Mouse (Mus musculus) lung, embryonic 14.5 days (tissue): Measurements from ENCODE around the gene Lef1. TPM values are rescaled to one million over a fixed set of nuclear protein-coding genes. Genes with fewer than 3 reads are reported as not detected.

Experiments
- ATAC-seq: fragments of 200-750 bp; cut with Nextera tagmentation; 2 replicates; pipeline ENCODE4 v1.8.0; 2017; ENCODE audit warnings: mild to moderate bottlenecking, moderate TSS enrichment, moderate library complexity; ENCODE audit not compliant: insufficient read depth
- DNase-seq: peaks from one replicate; pipeline ENCODE4 v3.0.0-alpha.2; 2015
- H3K27ac ChIP-seq: fragments of 300-500 bp; sonication (generic); 2 replicates; pipeline ENCODE4 v1.5.1; 2014; ENCODE audit warnings: low read depth, mild to moderate bottlenecking, moderate library complexity
- H3K27me3 ChIP-seq: fragments of 300-500 bp; sonication (generic); 2 replicates; pipeline ENCODE4 v1.6.1; 2014; ENCODE audit warnings: low read length, control low read depth; ENCODE audit not compliant: insufficient read depth
- H3K36me3 ChIP-seq: fragments of 300-500 bp; sonication (generic); 2 replicates; pipeline ENCODE4 v1.6.1; 2014; ENCODE audit warnings: control low read depth; ENCODE audit not compliant: insufficient read depth
- H3K4me1 ChIP-seq: fragments of 300-500 bp; sonication (generic); 2 replicates; pipeline ENCODE4 v1.6.1; 2014; ENCODE audit warnings: antibody characterized with exemption, control low read depth; ENCODE audit not compliant: insufficient read depth
- H3K4me2 ChIP-seq: fragments of 300-500 bp; sonication (generic); 2 replicates; pipeline ENCODE4 v1.6.1; 2014; ENCODE audit warnings: mild to moderate bottlenecking
- H3K4me3 ChIP-seq: fragments of 300-500 bp; sonication (generic); 2 replicates; pipeline ENCODE4 v1.5.1; 2014; ENCODE audit warnings: low read depth, low read length
- H3K9ac ChIP-seq: fragments of 300-500 bp; sonication (generic); 2 replicates; pipeline ENCODE4 v1.6.1; 2014
- H3K9me3 ChIP-seq: fragments of 300-500 bp; sonication (generic); 2 replicates; pipeline ENCODE4 v1.6.1; 2016; ENCODE audit warnings: low read depth, low read length, control low read depth
- CTCF ChIP-seq: IDR thresholded peaks from 2 replicates; pipeline ENCODE4 v1.5.1; 2016; ENCODE audit warnings: antibody characterized with exemption, low read depth
- WGBS: fragments of 180-500 bp; shearing (Covaris S2); extraction: QIAGEN DNeasy Blood & Tissue Kit; methylation state at CpG from one replicate; pipeline ENCODE4 v1.1.7; 2014; 5-methylcytosine and 5-hydroxymethylcytosine counted together
- polyA plus RNA-seq: library from polyadenylated mRNA; unstranded; fragments of >200 nt; fragmentation: Nextera tagmentation; extraction: Ambion mirVana; gene quantifications from 2 replicates; pipeline ENCODE4 v1.2.1, GENCODE M21; 2014

Gene Lef1
- polyA plus RNA-seq, 1 experiment from 2014 or later: 32.7 TPM

DNA sequence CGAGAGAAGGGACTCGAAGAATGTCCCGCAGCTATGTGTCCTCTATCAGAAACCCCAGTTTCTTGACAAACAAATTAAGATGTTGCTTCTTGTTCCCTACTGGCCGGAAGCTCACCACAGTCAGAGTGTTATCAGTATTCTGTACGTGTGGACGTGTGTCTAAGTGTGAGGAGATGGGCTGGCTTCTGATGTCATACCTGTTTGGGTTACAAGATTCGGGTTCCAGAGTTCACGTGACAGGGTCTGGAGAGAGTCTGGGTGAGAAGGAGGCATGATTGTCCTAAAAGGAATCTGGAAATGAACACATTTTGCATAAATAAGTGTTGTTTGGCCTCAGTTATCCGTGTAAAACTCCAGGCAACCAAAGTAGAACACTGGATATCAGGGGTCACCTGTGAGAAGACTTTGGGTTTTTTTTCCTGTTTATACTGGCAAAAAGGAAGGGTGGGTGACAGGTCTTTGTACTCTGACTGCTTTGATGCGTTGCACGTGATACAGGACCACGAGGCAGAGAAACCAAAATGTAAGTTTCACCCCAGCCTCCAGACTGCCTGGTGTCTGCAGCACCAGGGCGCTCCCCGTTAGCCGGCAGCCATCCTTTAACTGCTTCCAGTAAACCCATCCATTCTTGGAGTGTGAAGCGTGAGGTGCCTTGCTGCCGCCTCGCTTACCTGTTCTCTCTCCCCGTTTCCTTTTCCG is 89.5 kb downstream of the Lef1 start:
- H3K4me3 ChIP-seq: no peak overlapping the region
- DNase-seq (no peak), ATAC-seq (no peak)
- no peak overlapping the region for H3K4me2 ChIP-seq
- no peaks in the 10 kb centered on the region for H3K4me1 ChIP-seq
- WGBS: 68% methylated on average over 20 of the region's 20 CpGs
- 0 out of 2 replicates have a peak, but pooled peaks cover 3% of the 10 kb centered on the region for H3K36me3 ChIP-seq
- H3K27me3 ChIP-seq: no peaks in the 10 kb centered on the region
- no peaks in the 10 kb centered on the region for H3K9me3 ChIP-seq
- TF ChIP-seq CTCF: no peak
- H3K27ac ChIP-seq: no peak overlapping the region
- no peak overlapping the region for H3K9ac ChIP-seq

DNA sequence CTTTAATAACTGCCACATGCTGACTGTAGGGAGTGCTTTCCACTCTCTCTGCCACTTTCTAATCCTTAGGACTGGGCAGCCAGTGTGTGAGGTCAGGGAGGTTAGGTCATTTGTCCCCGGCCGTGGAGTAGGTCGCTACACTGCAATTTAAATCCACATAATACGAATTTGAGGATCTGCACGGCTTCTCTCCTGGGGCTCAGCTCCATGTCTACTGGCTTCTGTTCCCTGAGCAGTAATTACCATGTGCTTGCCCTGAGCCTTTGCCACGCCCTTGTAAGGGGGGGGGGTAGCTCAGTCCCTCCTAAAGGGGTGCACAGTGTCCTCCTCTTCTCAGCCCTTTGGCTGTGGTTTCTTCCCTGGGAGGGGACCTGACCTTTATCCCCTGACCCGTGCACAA is 92.0 kb downstream of the Lef1 start:
- no peak overlapping the region for H3K27ac ChIP-seq
- H3K4me2 ChIP-seq: no peak overlapping the region
- no peak overlapping the region for H3K4me3 ChIP-seq
- DNase-seq: no peak
- no peaks in the 10 kb centered on the region for H3K27me3 ChIP-seq
- no peaks in the 10 kb centered on the region for H3K4me1 ChIP-seq
- H3K36me3 ChIP-seq: 0 out of 2 replicates have a peak, but pooled peaks cover 9% of the 10 kb centered on the region
- no peaks in the 10 kb centered on the region for H3K9me3 ChIP-seq
- no peak overlapping the region for H3K9ac ChIP-seq
- WGBS: 64% methylated on average over 7 of the region's 7 CpGs
- no peak for TF ChIP-seq CTCF
- no peak for ATAC-seq

DNA sequence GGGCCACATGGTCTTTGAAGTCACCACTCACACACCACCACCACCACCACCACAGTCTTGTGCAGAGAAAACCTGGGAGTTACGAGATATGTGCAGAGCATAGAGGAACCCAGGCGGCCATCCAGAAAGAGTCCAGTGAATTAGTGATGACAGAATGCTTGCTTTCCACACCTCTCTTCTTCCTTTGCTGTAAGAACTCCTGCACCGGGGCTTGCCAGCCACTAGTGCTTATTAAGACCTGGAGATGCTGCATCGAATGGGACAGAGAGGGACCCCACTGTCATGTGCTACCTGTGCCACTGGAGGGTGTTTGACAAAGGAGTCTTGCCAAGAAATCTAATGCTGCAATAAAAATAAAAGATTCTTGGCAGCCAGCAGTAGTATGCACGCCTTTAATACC is 97.6 kb downstream of the Lef1 start:
- H3K27ac ChIP-seq: no peak overlapping the region
- no peak overlapping the region for H3K9ac ChIP-seq
- no peaks in the 10 kb centered on the region for H3K9me3 ChIP-seq
- H3K36me3 ChIP-seq: 0 out of 2 replicates have a peak, but pooled peaks cover 9% of the 10 kb centered on the region
- ATAC-seq (peak; percentile 31; the same call in 1 of the 2 replicates), DNase-seq (no peak)
- H3K4me3 ChIP-seq: no peak overlapping the region
- no peaks in the 10 kb centered on the region for H3K27me3 ChIP-seq
- WGBS: 78% methylated on average over 5 of the region's 5 CpGs
- no peak overlapping the region for H3K4me2 ChIP-seq
- TF ChIP-seq CTCF: no peak
- no peaks in the 10 kb centered on the region for H3K4me1 ChIP-seq

DNA sequence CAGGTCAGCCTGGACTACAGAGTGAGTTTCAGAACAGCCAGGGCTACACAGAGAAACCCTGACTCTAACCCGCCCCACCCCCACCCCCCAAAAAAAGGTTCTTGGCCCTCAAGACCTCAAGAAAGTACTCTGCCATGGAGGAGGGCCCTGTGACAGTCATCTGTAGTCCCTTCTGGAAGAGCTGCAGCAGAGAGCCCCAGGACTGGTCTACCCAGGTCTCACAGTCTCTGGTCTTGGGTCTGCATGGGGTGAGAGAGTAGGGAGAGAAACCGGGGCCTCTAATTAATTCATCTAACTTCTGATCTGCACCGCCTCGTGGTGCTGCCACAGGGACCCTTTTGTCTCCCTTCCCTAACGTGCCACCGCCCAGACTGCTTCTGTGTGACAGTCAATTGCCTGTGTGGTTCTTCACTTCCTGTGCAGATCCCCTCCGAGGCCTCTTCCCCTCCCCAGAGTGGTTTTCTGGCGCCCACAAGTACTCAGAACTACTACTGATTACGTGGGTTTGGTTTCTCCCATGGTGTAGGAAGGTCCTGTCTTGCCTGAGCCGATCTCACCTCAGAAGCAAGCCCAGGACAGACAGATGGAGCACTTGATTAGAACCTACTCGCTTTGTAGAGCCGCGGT is 98.1 kb downstream of the Lef1 start:
- ATAC-seq: no peak

DNA sequence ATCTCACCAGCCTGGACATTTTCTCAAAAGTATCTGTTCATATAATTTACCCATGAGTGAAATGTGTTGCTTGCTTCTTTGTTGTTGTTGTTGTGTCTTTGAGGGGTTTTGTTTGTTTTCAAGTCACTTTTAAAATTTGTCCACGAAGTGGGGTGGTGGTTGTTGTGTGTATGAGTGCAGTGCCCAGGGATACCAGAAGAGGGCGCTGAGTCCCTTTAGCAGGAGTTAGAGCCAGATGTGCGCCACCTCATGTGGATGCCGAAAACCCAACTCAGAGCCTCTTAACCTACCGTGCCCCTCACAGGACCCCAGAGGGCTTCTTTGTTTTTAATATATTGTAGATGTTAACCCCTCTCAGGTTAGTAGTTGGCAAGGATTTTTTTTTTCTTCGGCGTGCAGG is 101.9 kb downstream of the Lef1 start:
- Histone ChIP-seq H3K4me2 (no peak overlapping the region), H3K9ac (no peak overlapping the region), H3K27me3 (no peaks in the 10 kb centered on the region), H3K36me3 (0 out of 2 replicates have a peak, but pooled peaks cover 4% of the 10 kb centered on the region), H3K9me3 (no peaks in the 10 kb centered on the region), H3K27ac (no peak overlapping the region), H3K4me3 (no peak overlapping the region), H3K4me1 (no peaks in the 10 kb centered on the region)
- ATAC-seq: no peak
- WGBS: 85% methylated on average over 7 of the region's 7 CpGs
- no peak for DNase-seq
- peak; percentile 49 for TF ChIP-seq CTCF

More for the DNA sequence above, 98.1 kb downstream of the Lef1 start:
- no peaks in the 10 kb centered on the region for H3K27me3 ChIP-seq
- H3K36me3 ChIP-seq: 0 out of 2 replicates have a peak, but pooled peaks cover 9% of the 10 kb centered on the region
- no peak overlapping the region for H3K27ac ChIP-seq
- 78% methylated on average over 13 of the region's 13 CpGs for WGBS
- H3K9ac ChIP-seq: no peak overlapping the region
- TF ChIP-seq CTCF: no peak
- no peaks in the 10 kb centered on the region for H3K4me1 ChIP-seq
- no peaks in the 10 kb centered on the region for H3K9me3 ChIP-seq
- H3K4me2 ChIP-seq: no peak overlapping the region
- DNase-seq: no peak
- no peak overlapping the region for H3K4me3 ChIP-seq

DNA sequence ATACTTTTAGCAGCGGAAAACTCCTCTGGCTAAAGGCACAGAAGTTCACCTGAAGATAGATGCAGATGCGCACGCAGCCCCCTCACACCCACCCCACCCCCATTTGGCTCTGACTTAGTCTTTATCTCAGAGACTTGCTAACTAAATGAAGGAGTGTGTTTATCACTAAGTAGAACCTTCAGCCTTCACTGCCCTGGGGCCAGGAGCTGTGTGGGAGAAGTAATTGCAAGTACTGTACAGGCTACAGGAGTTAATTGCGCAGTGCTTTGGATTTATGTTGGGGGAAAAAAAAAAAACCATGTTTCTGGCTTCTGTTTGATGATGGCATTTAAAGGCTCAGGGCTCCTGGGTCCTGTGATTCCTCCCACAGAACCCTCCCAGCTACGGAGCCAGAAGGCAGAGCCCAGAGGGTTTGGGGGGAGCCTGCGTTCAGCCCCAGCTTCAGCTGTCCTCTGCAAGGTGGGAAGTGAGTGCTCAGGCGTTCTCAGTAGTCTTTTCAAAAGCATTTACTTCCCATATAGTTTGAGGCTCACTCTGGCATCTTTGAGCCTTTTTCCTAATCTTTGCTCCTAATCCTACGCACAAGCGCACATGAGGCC is 103.9 kb downstream of the Lef1 start:
- TF ChIP-seq CTCF: no peak
- no peak overlapping the region for H3K27ac ChIP-seq
- no peak for DNase-seq

DNA sequence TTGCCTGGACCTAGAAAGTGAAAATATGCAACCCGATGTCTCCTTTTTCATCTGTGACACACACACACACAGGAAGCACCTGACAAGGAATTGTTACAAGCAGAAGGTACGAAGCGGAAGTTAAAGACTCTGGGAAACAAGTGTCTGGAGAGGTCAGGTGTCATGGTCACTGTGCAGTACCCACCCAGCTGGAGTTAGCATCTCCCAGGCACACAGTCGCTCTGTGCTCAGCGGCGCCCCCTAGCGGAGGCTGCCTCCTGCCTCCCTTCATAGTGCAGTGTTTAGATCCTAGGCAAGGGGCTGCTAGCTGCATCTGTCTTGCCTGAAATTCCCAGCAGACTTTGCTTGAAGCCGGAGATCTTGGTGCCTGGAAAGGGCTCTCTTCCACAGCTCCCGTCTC is 104.6 kb downstream of the Lef1 start:
- Histone ChIP-seq H3K36me3 (0 out of 2 replicates have a peak, but pooled peaks cover 4% of the 10 kb centered on the region), H3K4me2 (no peak overlapping the region), H3K4me1 (no peaks in the 10 kb centered on the region), H3K4me3 (no peak overlapping the region), H3K9ac (no peak overlapping the region), H3K27ac (no peak overlapping the region), H3K9me3 (no peaks in the 10 kb centered on the region), H3K27me3 (no peaks in the 10 kb centered on the region)
- WGBS: 65% methylated on average over 9 of the region's 9 CpGs
- DNase-seq (peak; percentile 37), ATAC-seq (no peak; the same call in 1 of the 2 replicates)
- TF ChIP-seq CTCF: peak; percentile 73

More for the DNA sequence above, 103.9 kb downstream of the Lef1 start:
- Histone ChIP-seq H3K27me3 (no peaks in the 10 kb centered on the region), H3K9me3 (no peaks in the 10 kb centered on the region), H3K4me1 (no peaks in the 10 kb centered on the region), H3K4me3 (no peak overlapping the region), H3K36me3 (0 out of 2 replicates have a peak, but pooled peaks cover 4% of the 10 kb centered on the region), H3K9ac (no peak overlapping the region), H3K4me2 (no peak overlapping the region)
- 81% methylated on average over 9 of the region's 9 CpGs for WGBS
- ATAC-seq: no peak
